Comparison of ENCODE assay signal across 13 mouse cellular contexts in the genomic region with DNA sequence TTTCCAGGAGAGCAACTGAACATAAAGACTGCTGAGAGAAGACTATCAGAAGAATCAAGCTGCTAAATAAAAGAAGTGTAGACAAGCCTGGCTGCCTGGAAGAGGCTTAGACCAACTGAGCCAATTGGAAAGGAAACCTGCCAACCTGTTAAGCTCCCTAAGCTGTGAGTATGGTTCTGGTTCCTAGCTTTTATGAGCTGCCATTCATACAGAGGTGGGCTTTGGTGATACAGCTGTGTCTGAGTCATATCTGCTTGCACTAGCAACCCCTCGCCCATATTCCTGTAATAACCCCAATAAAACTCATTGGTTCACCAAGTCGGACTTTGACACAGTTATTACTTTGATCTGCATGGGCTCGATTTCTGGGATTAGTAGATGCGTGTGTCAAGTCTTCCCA.
"Had no signal": no experiment of that assay in that cellular context is flagged by ENCODE, and none has a peak within 500 bp of the region (broad histone marks: within the 10 kb centered on the region; RNA-seq: fewer than 3 reads in every experiment).

No protein-coding gene starts in this region.

- DNase-seq: kidney, adult 18-20 months; kidney, adult 9 months; kidney, postnatal 14 days; kidney, postnatal 4 days; liver, postnatal 0 days; midbrain, embryonic 14.5 days; thymus, adult 2 months; thymus, postnatal 14 days had no signal

- ATAC-seq: liver, postnatal 0 days; lung, postnatal 0 days had no signal

- H3K4me2 ChIP-seq: liver, embryonic 11.5 days; lung, embryonic 14.5 days; midbrain, embryonic 11.5 days had no signal

- H3K9ac ChIP-seq: liver, embryonic 14.5 days; liver, postnatal 0 days; lung, embryonic 14.5 days had no signal

- H3K27ac ChIP-seq: liver, embryonic 14.5 days had no signal
